Mouse (Mus musculus): ENCODE results near the gene Emc8.

Gene Emc8

DNA sequence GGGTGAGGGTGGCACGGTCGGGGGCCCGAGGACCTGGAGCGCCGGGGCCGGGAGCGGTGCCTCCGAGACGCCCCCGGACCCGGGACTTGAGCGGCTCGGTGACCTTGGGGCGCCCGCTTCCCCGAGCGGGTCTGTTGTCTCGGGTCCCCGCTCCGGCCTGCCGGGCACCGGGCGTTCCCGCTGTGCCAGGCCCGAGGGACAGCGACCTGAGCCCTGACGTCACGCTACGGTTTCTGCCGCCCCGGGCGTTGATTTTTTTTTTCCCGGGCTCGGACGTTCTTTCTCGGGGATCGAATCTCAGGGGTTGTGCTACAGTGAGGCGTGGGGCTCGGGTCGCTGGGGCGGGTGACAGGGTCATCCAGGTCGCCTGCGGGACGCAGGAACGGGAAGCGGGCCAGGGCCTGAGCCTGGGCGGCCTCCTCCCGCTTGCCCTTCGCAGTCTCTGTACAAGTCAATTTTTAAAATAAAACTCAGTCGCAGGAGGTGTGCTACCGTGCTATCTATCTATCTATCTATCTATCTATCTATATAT lies at the start of gene Emc8:
Gene Emc8 (minus strand): TSS at position 200 of the 532 bp plus-strand sequence.
- DNase-seq, result peak; percentile 40

DNA sequence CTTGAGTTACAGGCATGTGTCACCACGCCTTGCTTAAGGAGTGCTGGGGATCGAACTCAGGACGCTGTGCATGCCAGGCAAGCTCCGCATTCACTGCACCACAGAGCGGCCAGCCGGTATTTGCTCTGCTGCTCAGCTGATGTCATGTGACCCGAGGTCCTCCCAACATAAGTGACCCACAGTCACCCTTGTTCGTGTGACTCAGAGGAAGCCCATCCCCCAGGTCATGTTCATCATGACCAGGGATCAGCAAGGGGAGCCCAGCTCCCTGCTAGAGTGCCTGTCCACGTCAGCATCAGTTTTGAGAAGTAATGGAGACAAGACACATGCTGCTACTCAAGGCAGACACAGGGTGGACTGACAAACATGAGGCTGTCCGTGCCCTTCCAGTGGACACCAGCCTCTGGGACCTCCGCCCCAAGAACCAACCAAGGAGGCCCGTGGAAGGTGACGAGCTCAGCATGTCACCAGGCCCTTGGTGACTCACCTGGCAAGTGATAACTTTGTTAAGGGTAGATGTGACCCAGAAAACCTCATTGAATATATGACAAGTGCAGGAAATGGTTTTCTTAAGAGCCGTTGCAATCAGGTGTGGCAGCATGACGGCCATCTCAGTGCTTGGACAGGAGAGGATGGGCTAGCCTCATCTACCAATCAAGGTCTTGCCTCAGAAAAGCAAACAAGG lies 47.8 kb upstream of the Emc8 start:
- no peak for DNase-seq

DNA sequence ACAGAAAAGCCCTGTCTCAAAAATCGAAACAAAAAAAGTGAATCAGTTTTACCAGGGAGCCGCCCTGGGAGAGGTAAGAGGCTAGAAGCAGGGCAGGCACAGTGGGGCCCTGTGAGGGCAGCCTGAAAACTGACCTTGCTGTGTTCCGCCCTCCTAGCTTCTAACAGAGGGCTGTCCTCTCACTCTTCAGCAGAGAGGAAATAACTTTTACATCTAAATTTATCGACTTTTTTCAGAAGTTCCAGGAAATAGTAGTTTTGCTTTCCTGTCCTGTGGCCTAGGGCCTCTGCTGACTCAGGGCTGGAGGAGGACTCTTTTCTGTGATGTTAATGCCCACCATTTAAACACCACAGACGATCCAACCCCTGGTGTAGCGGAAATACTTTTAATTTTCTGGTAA lies 46.8 kb upstream of the Emc8 start:
- DNase-seq, result peak; percentile 41

DNA sequence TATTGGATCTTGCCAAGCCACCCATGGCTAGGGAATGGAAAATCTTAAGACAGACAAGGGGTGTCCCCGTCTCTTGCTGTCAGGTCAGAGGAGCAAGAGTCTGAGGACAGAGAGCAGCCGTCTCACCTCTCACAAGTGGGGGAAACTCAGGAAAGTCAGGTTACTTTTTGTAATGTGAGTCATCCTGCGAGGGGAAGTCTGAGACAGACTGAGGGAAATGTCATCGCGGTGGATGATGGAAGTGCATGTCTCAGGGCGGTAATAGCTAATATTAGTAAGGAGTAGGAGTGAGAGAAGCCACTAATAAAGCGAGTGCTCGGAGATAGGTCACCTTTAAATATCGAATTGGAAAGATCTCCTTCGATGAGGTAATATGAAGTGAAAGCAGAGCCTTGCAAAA lies 40.8 kb upstream of the Emc8 start:
- no peak for DNase-seq

DNA sequence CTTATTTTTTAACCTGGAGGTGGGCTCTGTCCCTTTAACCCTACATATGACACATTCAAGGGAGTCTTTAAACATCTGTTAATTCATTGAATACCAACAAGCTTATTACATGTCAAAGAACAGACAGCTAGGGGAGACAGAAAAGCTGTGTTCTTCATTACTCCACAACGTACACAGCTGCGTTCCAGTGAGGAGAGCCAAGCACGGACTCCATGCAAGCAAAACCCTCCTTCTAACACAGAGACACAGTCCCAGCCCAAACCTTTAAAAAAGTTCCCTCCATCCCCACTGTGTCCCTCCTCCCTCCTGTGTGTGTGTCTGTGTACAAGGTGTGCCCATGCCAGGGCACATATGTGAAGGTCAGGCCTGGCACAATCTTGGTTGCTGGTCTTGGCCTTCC lies 37.8 kb upstream of the Emc8 start:
- no peak for DNase-seq

DNA sequence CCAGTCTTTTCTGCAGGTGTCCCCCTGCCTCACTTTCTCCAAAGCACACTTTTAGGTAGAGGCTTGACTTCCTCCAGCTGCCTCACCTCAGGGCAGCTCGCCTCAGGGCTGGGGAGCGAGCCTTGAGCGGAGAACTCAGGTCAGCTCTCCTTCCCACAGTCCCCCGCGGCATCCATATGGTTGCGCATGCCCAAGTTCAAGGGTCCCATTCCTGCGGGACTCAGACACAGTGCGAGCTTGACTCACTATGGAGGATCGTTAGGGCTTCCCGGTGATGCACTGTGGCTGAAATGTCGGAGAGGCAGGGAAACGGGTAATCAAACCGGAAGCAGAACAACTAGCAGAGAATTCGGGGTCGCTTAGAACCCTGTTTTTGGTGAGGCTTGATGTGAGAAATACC lies 36.8 kb upstream of the Emc8 start:
- no peak for DNase-seq

DNA sequence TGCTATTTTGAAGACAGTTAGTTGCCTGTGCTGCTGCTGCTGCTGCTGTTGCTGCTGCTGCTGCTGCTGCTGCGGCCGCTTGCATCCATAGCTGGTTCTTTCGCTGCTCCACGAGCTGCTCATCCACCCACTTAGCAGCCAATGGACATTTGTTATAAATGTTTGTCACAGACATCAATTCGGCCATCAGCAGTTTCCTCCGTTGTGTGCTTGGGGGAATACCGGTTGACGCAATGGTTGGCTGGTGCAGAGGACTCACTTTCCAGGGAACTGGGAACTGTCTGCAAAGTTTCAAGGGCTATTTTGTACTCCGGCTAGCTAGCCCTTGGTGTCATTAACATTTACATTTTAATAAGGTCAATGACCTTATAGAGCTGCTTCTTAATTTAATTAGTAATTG lies 35.8 kb upstream of the Emc8 start:
- no peak for DNase-seq

DNA sequence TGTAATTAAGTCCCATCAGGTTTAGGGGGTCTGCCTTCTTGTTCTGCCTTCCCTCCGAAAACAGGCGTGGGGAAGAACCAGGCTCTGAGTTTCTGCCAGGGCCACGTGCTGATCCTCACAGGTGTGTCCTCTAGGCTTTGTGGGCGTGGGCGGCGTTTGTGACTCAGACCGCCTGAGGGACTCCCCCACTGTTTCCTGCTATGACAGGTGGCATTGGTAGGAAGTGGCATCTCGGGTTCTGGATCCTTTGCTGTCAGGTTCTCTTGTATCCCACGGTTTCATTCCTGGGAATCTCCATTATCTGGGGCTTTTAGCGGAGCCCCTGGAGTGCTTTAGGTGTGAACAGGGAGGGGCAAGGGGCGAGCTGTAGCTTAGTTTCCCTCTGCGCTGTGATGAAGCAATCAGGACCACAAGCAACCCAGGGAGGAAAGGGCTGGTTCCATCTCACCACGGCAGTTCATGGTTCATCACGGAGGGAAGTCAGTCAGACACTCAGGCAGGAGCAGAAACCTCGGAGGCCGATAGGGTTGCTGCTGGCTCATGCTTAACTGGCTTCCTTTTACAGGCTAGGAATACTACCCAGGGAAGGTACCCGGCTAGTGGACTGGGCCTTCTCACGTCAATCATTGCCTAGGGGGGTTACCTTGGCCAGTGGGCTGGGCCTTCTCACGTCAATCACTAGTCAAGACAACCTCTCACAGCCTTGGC lies 33.5 kb upstream of the Emc8 start:
- no peak for DNase-seq

DNA sequence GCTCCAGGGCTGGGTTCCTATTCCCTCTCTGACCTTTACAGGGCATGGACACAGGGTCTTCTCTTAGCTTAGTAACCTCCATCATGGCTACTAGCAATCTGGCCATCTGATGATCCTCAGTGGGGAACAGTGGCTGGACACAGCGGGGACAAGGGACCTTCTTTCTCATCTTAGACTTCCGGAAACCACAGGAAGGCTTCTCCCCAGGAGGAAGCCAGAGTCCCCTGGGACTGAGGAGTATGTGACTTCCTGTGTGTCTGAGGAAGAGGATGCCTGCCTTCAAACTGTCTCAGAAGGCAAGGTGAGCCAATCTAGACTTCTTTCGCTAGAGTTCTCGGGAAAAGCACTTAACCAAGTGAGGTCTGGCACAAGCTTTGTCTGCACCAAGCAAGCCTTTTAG lies 31.7 kb upstream of the Emc8 start:
- no peak for DNase-seq

DNA sequence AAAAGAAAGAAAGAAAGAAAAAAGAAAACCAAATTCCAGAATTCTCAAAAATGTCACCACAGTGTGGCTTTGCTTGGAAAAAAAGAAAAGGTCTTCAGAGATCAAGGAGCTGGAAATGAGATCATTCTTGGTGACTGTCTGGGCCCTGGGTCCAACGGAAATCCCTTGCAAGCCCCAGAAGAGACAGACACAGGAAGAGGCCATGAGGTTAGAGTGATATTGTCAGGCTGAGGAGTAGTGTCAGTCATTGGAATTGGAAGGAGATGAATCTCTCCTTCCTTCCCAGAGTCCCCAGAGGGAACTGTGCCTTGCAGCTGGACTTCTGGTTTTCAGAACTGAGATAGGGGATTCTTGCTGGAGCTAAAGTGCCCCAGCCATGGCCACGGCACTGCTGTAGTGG lies 31.2 kb upstream of the Emc8 start:
- DNase-seq, result no peak

DNA sequence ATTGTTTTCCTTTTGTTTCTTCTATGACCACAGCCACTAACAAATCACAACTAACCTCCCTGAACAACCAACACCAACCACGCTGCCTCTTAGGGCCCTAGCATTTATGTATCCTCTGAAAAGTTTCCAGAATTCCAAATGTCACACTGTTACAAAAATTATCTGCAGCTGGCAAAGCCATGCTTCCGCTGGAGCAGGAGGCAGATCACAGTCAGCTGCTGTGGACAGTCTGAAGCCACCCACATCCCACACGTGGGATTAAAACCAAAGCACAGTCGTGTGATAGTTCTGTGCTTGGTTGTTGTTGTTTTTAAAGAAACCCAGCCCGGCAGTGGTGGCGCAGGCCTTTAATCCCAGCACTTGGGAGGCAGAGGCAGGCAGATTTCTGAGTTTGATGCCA lies 30.7 kb upstream of the Emc8 start:
- no peak for DNase-seq

DNA sequence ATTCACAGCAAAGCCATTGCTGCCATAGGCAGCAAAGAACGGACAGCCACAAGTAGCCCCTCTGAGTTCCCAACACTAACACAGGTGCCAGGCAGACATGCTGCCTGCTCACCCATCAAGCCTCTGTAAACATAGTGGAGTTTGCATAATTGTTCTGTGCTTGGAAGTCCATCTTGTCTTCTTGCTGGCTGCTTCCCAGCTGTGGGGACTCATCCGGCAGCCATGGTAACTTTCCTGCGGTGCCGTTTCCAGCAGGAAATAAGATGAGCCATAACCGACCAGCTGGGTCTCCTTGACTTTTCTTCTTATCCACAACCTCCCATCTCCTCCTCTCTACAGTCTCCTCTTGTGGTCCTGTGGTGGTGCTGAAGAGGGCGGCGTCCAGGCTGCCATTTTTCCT lies 30.1 kb upstream of the Emc8 start:
- DNase-seq, result no peak

DNA sequence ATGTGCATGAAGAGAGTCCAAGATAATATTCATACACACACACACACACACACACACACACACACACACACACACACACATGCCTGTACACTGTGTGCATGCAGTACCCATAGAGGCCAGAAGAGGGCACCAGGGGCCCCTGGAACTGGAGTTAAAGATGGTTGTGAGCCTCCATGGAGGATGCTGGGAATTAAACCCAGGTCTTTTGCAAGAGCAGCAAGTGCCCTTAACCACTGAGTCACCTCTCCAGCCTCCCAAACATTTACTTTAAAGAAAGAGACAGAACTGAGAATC lies 29.6 kb upstream of the Emc8 start:
- no peak for DNase-seq

DNA sequence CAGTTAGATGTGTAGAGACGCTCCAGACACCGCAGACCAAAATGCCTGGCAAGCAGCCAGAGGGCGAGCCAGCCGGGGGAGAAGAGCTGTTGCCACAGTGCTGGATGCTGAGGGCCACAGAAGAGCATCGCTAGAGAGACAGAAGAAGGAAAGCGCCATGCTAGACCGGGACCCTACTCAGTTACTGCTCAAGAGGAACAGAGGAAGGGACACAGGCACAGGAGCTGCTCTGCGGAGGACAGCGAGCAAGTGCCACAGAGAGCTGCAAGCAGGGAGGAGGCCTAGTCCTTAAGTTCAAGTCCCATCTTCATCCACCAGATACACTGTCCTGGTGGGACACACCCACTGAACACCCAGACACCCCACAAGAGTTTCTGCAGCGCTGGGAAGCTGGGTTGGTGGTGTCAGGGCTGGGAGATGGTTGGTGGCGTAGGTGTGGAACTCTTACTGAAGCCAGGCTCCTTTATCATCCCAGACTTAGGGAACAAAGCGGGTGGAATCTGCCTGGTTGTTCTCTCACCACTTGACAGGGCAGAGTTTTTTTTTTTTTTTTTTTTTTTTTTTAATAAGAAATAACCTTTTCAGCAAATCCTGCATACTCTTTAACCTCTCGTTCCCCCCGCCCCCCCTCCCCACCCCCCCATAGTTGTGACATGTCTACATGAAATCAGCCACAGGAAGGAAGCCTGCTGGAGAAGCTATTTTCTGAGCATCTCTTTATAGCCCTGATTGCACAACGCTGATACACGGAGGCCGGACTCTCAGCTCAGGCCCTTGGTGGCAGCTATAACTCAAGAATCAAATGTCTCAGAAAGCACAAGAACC lies 29.0 kb upstream of the Emc8 start:
- no peak for DNase-seq

DNA sequence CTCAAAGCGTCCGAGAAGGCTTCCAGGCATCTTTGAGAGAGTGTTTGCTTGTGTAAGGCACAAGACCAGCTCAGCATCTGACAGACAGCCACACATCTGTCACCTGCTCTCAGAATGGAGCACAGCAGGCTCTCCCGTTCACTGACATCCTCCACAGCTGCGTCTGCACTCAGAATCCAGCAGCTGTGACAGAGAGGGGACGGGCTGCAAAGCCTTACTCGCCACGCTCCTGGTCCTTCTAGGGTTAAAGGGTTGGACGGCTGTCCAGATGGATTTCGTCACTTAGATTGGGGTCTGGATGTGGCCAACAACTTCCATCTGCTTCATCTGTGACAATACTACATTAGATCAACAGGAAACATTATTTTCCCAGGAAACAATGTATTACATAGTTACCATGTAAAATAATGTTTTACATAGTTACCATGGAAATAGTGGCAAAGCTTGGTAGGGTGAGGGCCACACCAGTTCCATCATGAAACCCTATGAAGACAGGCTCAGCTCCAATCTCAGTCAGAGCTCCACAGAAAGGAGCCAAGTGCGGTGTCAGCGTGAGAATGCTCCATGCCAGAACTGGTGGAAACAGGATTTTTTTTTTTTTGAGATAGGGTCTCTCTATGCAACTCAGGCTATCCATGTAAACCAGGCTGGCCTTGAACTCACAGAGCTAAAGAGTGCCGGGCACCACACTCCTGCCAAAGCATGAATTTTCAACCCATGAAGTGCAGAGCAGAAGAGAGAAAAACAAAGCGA lies 28.2 kb upstream of the Emc8 start:
- DNase-seq, result no peak

DNA sequence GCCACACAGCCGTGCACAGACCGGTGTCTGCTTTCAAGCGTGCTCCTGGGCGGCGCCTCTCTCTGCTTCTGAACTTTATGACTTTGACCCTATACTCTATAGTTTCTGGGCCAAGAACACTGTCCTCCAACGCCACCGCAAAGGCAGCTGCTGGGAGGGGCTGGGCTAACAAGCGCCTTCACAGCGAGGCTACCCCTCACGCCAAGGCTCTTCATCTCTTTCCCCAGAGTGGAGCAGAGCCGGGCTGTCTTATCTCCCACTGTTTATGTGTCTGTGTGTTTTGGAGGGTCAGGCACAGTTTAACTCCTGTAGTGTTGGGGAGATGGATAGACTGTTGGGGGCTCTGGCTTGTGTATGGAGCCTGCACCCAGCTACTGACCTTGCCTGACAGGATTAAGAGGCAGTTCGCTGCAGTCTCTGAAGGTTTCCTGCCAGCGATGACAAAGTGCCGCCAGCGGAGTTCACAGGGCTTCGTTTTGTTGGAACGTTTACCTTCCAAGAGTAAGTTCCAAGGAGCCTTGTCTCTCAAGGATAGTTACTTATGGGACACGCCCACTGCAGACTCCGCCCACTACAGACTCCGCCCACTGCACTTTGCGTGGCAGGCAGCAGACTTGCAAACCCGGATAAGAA lies 25.6 kb upstream of the Emc8 start:
- DNase-seq, result peak; percentile 47

DNA sequence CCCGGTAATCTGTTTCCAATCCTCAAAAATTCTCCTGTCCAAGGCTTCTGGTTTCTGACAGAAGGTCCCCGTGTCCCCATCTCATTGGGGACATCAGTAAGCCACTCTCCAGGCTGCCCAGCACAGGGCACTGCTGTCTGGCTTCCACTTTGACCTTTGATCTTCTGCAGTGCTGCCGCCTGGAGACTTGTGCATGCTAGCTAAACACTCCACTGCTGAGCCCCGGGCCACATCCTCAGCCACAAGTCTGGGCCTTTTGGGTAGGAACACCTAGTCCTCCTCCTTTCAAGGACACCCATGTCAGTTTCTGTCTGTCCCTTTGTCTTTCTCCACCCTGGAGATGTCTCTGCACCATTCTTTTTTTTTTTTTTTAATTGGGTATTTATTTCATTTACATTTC lies 24.6 kb upstream of the Emc8 start:
- no peak for DNase-seq

DNA sequence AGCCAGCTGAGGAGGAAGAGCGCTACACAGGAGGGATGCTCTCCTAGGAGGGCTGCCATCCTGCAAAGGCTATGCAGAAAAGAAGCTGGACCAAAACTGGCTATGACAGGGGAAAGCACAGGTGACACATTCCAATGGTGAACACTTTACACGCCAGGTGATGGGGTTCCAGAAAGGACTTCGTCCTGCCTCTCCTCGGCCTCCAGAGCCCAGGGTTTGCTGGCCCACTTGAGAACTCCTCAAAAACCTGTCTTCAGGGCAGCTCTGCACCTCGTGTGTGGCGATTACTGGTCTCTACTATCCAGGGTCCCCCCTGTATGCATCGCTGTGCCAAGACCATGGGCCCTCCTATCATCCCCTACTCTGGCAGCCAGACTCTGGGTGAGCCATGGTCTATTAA lies 20.1 kb upstream of the Emc8 start:
- no peak for DNase-seq

DNA sequence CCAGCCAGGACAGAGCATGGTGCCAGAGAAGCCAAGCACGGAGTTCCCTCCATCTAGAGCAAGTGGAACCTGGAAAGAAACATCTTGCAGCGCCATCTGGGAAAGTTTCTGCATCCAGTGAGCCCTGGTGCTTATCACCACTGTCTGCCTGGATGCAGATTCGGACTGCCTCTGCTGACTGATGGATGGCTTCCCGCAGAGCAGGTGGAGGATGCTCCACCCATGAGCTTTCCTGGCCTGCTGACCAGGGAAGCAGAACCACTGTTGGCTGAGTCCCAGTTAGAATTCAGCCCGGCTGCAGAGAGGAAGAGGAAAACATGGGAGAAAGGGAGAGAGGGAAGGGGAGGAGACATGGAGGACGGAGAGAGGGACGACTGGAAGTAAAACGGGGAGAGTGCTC lies 19.4 kb upstream of the Emc8 start:
- DNase-seq, result peak; percentile 64

DNA sequence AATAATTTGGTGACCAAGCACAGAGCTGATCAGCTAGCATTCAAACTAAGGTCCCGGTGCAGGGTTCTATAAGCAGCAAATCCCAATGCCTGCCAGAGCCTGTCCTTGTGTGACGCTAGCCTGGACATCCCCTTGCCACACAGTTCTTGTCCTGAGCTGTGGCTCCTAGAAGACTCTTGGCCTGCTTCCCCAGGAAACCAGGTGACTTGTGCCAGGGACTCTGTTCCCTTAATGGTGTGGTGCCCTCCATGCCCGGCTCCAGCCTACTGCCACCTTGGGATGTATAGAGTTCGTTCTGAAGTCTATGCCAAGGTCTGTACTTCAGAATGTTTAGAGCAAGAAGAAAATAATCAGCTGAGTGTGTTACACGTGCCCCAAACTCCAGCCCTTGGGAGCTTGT lies 18.2 kb upstream of the Emc8 start:
- DNase-seq, result no peak

DNA sequence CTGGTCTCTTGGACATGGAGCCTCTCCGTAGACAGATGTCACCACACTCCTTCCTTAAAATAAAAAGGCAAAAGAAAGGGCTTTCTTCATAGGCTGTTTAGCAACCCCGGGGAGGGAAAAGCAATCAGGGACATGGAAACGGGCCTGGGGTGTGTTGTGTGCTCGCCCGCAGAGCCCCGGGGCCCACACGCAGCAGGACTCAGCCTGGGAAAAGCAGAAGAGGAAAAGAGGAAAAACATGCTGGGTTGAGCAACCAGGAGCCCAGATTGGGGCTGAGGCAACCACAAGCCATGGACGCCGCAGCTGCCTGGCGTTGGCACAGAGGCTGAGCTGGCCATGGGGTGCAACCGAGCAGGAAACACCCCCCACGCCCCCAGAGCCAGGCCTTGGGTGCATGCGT lies 17.7 kb upstream of the Emc8 start:
- DNase-seq, result no peak

DNA sequence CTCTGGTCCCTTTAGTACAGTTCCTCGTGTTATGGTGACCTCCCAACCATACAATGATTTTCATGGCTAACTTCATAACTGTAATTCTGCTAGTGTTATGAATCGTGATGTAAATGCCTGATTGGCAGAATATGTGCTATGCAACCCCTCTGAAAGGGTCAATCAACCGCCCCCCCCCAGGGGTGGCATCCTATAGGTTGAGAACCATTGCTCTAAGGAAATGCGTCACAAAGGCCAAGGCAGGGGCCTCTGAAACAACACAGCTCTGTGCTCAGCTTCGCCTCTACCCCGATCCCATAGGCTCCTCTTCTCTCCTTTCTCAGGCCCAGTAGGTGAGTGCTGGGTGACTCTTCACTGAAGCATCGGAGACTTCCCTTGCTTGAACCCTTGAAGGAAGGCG lies 17.2 kb upstream of the Emc8 start:
- no peak for DNase-seq

DNA sequence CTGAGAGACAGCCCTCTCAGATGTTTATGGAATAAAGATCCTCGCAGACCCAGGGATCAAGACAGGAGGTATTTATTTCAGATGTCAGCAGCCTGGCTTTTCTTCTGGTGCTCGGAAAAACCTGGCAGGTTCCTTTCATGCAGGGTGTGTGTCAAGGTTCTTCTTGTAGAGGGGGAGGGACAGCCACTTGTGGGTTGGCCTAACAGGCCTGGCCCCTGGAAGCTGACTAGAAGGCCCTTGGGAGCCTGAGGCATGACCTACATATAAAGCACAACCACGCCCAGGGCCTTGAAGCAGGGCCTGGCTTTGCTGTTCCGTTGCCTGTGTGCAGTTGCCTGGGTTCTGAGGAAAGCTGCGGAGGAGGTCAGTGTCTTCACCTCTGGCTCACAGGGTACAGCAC lies 16.7 kb upstream of the Emc8 start:
- DNase-seq, result no peak
